Mouse (Mus musculus) gastrocnemius, postnatal 10 days (tissue): Measurements from ENCODE around the gene Esp38. TPM values are rescaled to one million over a fixed set of nuclear protein-coding genes. Genes with fewer than 3 reads are reported as not detected.
"Not testable (repeated sequence)": the region's sequence is repeated elsewhere in the genome, so short reads cannot be mapped to it uniquely, and the experiment has no call there.

Experiments used
- DNase-seq: peaks from one replicate; pipeline ENCODE4 v3.0.0; 2021; ENCODE audit warnings: mixed read lengths
- long read RNA-seq, 2 experiments: library from polyadenylated mRNA; stranded (forward); transcript quantifications; one replicate each; pipeline ENCODE4 v2.0.0; 2021
- total RNA-seq, 2 experiments: library from RNA; stranded (reverse); gene quantifications; 2 replicates each; pipeline ENCODE4 v1.2.3; 2021

The Esp38 gene
- total RNA-seq, result not detected
- long read RNA-seq, experiment 1, result 0 reads
- long read RNA-seq, experiment 2, result 0 reads

DNA sequence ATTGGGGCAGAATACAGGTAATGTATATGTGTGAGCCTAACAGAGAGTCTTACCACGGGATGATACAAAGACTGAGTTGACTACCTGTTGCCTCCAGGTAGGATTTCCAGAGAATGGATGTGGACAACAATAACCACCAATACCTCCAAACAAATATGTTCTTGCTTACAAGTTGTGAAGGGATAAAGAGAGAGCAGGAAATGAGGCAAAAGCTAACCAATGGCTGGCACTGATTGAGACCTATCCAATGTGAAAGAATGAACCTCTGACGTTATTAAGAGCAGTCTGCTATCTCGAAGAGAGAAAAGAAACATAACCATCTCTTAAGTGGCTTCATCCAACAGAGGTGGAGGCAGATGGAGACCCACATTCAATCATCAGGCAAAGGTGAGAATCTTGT is at the start of gene Esp38:
Gene Esp38 (plus strand): TSS at position 301 of the 400 bp plus-strand sequence.
- no peak for DNase-seq

DNA sequence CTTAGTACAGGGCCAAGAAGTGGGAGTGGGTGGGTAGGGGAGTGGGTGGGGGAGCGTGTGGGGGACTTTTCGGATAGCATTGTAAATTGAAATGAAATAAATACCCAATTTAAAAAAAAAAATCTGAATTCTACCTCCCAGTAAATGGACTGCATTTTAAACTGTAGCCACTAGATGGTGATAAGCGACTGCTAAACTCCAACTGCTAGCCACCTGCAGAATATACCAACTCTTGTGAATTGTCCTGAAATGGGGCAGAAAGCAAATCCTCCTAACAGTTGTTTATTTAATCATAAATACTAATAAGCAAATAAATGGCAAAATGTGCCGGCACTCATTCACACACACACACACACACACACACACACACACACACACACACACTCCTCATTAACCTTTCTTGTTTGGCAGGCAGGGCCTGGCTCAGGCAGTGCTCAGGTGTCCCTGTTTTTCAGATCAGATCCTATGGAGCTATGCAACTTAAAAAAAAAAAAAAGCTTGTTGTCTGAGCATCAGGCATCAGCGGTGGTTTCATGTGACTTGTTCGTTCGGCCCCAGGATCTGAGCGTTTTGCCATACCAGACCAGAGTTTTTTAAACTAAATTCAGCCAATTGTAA is 47.3 kb upstream of the Esp38 start:
- DNase-seq, result not testable (repeated sequence)

Other genes with a start within 250 kb of the Esp38 start
- not detected for gene AC192777.2, start 144.9 kb downstream of the Esp38 start, total RNA-seq